Mouse (Mus musculus) kidney, adult 9 months (tissue): ENCODE data around the gene Clip1.
A peak's percentile ranks its signal among the peaks of the same experiment; 100 is the strongest.

Source experiments
- DNase-seq: peaks from one replicate; pipeline ENCODE4 v3.0.0; 2022

Gene Clip1

DNA sequence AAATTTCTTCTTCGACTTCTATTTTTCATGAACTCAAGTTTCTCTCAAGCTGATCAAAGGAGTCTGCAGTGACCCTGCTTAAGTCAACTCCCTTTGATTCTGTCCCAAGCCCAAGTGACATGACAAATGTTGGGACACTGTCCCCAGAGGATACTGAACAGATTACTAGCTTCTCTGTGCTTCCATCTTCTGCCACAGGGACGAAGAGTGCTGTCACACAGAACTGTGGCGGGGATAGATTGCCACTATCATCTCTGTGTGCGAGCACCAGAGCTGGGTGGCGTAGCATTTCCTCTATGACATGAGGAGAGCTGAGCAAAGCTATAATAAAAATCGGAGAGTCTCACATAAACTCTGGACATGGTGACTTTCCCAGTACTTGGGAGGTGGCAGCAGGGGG, 82.2 kb downstream of the Clip1 start:
- DNase-seq: no peak

DNA sequence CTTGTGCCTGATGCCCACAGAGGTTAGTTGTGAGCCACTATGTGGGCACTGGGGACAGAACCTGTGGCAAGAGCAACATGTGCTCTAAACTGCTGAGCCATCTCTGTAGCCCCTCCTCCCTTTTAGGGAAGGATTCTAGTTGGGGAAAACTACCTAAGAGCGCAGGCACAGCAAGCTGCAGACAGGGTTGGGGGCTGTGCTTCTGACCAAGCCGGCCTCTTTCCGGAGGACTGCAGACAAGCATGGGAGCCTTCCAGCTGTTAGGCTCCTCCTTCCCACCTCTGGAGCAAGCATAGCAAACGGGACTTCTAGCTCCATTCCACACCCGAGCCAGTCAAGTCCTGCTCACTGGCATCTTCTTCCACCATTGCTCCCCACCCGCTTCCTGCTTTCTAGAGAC, 85.1 kb downstream of the Clip1 start:
- no peak for DNase-seq

DNA sequence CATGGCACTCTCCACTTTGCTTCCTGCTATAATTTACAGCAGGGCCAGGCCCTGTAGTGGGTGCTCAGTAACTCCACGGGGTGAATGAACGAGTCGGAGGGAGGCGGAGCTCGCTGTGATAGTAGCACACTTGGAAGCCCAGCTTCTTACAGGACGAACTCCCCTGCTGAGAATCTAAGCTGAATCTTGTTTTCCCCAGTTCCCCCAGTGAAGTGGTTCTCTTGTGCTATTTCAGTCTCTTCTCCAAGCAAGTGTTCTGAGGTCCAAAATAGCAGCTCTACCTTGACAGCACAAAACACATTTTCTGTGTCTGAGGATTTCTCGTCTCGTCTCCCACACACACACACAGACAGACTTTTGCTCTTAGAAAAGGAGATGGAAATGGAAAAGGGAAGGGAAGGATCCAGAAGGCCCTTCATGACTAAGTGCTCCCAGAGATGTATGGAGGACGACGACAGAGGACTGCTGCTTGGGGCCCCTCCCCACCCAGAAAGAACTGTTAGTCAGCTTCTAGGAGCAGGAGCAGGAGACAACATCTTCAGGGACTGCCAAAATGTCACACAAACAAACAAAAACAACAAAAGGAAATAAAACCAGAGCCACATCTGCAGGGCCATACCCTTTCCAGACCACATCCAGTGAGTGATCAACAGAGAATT, 90.7 kb downstream of the Clip1 start:
- DNase-seq: no peak

DNA sequence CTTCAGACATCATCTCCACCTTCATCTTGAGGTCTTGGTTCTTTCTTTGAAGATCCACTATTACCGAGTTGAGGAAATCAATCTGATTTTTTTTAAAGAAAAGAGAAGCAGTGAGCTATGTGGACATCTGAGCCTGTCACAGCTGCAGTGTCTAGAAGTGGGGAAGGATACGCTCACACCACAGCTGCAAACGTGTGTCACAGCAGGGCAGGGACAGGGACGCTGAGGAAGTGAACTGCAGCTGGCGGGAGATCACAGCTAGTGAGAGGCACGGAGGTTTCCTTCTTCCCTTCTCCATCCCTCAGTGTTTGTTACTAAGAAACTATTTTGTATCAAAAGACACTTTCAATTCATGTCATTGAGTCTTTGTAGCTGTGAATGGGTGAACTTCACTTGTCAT, 104.4 kb downstream of the Clip1 start:
- DNase-seq: no peak

DNA sequence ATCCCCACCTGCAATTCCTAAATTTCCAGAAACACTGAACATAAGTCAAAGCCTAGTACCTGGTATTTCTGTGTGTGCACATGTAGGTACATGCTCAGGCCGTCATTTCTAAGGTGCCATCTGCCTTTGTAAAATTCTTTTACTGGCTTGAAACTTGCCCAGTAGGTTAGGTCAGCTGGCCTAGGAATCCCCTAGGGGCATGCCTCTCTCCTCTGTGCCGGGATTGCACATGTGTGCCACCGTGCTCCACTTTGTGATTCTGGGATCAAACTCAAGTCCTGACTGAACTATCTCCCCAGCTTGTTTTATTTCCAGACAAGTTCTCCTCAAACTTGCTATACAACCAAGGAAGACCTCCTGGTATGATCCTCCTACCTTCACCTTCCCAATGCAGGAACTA, 107.7 kb downstream of the Clip1 start:
- no peak for DNase-seq

DNA sequence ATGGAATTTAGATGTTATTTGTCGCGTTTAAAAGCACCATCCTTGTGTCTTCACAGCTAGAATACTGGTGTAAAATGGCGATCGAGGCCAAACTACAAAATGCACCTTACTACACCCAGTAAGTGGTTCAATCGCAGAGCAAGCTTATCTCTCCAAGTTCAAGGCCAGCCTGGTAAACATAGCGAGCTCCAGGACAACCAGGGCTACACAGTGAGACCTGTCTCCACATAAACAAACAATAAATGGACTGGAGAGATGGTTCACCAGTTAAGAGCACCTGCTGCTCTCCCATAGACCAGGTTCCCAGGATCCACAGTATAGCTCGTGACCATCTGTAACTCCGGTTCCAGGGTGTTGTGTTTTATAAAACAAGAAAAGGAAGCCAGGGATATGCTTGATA, 111.1 kb downstream of the Clip1 start:
- DNase-seq: no peak

DNA sequence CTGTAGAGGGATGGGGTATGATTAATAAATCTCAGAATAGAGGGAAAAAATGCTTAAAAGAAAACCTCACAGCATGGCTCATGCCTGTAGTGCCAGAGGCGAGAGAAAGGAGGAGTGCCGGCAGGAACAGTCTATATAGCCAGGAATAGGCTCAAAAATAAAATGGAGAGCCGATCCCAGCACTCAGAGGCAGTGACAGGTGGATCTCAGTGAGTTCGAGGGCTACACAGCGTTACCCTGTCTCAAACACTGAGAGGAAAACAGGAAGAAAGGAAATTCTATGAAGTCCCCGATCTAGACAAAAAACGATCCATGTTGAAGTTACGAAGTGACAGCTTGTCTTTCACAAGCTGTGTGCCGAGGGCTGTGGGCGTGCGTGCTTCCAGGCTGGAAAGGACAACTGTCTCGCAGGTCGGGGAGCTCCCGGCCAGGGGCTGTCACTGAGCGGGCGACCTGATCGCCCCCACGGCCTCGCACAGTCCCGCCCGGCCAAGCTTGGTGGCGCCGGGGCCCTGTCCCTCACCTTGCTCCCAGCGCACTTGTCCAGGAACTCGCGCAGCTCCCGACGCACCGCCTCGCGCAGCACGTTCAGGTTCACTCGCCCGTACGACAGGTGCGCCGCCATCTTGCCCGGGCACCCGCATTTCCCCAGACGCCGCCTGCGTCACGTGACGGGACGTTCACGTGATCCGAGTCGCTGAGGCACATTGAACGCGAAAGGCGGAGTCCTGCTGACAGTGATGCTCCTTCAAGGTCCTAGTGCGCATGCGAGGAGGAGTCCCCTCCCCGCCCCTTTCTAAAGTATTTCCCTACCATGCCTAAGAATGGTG, 111.8 kb downstream of the Clip1 start, which contains the start of gene Vps33a:
Gene Vps33a, minus strand, starts transcription at position 682 of the 830 bp plus-strand sequence.
- DNase-seq: peak; percentile 99

DNA sequence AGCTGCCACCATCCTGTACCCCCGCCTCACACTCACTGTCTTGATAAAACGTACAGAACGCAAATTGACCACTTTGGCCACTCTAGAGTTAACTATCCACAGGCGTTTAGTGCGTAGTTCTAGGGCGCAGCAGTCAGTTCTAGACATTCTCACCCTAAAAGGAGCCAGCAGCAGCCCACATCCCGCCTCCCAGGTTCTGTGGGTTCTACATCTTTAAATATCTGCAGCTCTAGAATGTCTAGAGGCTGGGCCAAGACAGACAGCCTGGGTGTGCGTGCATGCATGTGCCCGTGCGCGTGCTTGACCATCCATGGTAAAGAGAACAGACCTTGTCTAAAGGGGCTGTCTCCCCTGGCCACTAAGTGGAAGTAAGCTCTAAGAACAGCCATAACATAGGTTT, 123.3 kb downstream of the Clip1 start:
- DNase-seq: no peak

DNA sequence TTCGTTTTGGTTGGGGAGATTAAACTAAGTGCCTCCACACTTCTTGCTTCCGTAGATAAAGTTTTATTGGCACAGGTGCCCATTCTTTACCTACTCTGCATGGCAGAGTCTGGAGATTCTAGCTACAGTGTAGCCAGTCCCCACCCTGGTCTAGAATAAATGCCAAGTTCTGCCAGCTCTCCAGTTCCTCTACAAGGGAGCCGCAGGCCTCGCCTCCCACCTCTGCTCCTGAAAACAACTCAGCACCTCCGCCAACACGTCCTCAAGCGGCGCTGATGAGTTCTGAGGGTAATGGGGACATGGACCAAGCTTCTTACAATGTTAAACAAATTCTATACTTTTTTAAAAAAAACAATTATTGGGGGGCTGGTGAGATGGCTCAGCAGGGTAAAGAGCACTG, 124.8 kb downstream of the Clip1 start:
- no peak for DNase-seq

DNA sequence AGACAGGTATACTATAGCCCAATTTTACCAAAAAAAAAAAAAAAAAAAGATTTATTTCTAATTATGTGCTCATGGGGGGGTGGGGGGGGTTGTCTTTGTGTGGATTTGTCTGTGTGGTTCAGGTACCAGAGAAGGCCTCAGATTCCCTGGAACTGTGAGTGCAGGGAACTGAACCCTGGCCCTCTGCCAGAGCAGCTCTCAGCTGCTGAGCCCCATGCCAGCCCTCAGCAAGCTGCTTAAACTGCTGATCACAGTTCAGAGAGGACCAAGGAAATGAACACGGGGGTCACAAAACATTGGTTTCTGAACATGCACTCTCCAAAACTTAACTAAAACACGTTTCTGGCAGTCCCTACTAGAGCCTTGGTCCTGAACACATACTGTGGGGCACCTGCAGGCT, 128.0 kb downstream of the Clip1 start:
- peak; percentile 86 for DNase-seq

DNA sequence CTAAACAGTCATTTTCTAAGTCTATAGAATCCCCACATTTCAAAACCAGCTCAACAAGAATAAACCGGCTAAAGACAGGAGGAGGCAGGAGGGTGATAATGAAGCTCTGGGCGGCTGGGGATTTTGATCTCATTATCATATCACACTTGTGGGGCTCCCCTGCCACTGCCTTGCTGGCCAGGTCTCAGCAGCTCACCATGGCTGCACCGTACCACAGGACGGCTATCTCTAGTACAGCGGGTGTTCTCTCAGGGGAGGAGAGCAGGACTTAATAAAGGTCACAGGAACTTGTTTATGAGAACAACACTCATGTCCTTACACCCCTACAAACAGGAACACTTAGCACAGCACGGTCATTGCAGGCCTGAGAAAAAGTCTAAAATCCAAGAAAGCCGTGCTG, 128.7 kb downstream of the Clip1 start:
- DNase-seq: no peak

DNA sequence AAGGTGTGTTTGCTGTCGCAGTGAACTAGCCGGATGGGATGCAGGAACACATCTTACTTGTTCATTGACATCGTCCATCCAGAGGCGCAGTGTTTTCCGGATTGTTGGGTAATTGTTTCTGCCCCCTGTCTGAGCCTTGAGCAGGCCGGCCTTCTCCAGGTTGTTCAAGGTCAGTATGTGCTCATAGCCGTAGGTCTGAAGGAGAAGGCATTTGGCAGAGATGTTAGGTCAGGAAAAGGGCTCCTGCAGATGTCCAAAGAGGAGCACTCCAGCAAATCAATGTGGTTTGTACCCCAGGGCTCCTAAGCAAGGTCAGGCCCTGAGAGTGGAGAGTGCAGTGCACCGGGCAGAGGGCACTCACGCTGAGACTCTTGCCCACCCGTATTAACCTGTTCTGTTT, 150.6 kb downstream of the Clip1 start:
- no peak for DNase-seq

DNA sequence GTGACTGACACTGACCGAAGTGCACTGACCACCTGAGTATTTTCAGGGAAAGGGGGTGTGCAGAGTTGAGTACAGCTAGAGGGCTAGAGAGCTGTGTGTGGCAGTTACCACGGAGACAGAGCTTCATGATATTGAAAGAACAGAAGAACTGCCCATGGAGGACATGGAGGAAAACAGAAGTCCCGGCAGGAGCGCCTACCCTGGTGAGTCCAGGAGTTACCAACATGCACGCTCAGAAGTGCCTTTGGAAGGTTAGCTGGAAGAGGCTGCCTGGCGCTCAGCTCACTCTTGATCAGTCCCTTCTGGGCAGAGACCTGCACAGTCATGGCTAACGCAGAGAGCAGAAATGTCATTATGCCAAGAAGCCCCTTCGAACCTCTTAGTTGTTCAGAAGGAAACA, 154.4 kb downstream of the Clip1 start:
- DNase-seq: no peak

DNA sequence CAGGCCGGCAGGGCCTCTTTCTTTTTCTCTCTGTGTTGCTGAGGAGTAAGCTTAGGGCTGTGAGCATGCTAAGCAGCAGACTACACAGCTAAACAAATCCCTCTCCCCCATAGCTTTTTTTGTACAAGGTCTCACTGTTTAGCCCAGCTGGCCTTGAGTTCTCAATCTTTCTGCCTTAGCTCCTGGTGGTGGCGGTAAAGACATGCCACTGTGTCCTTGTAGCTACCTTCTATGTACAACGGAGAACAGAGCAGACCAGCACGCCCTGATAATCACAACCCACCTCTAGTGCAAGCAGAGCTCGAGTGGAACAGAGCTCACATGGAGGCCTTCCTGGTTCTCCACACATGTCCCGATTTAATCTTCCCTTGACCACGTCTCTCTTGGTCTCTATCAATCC, 155.8 kb downstream of the Clip1 start:
- no peak for DNase-seq
